8 mouse cellular contexts compared by ENCODE assay signal in the genomic region with DNA sequence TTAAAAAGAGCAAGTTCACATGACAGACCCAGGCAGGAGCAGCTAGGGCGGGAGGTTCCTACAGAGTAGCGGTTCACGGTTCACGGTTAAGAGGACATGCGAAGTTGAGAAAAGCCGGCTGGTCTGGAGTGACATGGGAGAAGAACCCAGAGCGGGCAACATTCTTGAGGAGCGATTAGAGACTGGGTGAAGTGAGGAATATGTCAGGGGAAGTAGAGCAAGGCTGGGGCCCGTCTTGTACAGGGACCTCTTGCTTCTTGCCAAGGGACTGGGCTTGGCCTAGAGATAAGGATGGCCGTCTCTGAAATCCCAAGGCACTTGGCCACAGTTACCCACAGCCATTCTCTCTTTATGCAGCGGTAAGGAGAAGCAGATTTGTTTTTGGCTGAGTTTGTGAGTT. TPM values are rescaled to one million over a fixed set of nuclear protein-coding genes. Genes with fewer than 3 reads are reported as not detected.
A peak's percentile ranks its signal among the peaks of the same experiment; 100 is the strongest.
DNase-seq lines count a peak whose midpoint lies in the region; ATAC-seq and TF ChIP-seq lines count a peak whose summit lies in the region.

No protein-coding gene starts in this region.

- DNase-seq in lung, adult 2 months, result no peak
- DNase-seq in lung, postnatal 25 days (ENCODE audit: low spot score), result no peak
- DNase-seq in liver, result peak; percentile 66
- DNase-seq in right cerebral cortex, postnatal 25 days, result no peak
- DNase-seq in layer of hippocampus, adult 8-10 months (ENCODE audit: low spot score in 2 of 2), result no peak
- no peak for DNase-seq in cerebellum, adult 9-11 months

- peak overlapping the region; percentile 83 for H3K4me2 ChIP-seq in forebrain, embryonic 13.5 days
- H3K4me2 ChIP-seq in stomach, embryonic 14.5 days (replicated peaks; ENCODE audit: low read depth, low read length), result peak overlapping the region; percentile 82

- no peaks in the 10 kb centered on the region for H3K27me3 ChIP-seq in forebrain, embryonic 13.5 days
- no peaks in the 10 kb centered on the region for H3K27me3 ChIP-seq in stomach, embryonic 14.5 days (ENCODE audit: control insufficient read depth, insufficient read depth, low read length)

- no peak for TF ChIP-seq CTCF in lung, adult 2 months (IDR thresholded peaks at IDR 0.05; ENCODE audit: insufficient read depth, low read length)

- 53% methylated on average over 11 of the region's 11 CpGs for WGBS in lung, adult 2 months
- 58% methylated on average over 11 of the region's 11 CpGs for WGBS in forebrain, embryonic 13.5 days
- WGBS in stomach, embryonic 14.5 days, result 22% methylated on average over 11 of the region's 11 CpGs

- H3K4me3 ChIP-seq in lung, adult 2 months (replicated peaks; ENCODE audit: extremely low read depth, low read depth, low read length), result peak overlapping the region; percentile 41
- peak overlapping the region; percentile 63 for H3K4me3 ChIP-seq in forebrain, embryonic 13.5 days
- peak overlapping the region; percentile 82 for H3K4me3 ChIP-seq in stomach, embryonic 14.5 days (ENCODE audit: low read depth, low read length)

- peaks cover 21% of the 10 kb centered on the region for H3K36me3 ChIP-seq in forebrain, embryonic 13.5 days (ENCODE audit: poor library complexity, severe bottlenecking)
- peaks cover 3% of the 10 kb centered on the region for H3K36me3 ChIP-seq in stomach, embryonic 14.5 days (ENCODE audit: control insufficient read depth, insufficient read depth, low read length)

- ATAC-seq in forebrain, embryonic 13.5 days, result no peak
- no peak for ATAC-seq in stomach, embryonic 14.5 days (ENCODE audit: insufficient number of reproducible peaks, insufficient read depth, low FRiP score, low read depth)

- no peaks in the 10 kb centered on the region for H3K9me3 ChIP-seq in forebrain, embryonic 13.5 days (replicated peaks)
- no peaks in the 10 kb centered on the region for H3K9me3 ChIP-seq in stomach, embryonic 14.5 days (ENCODE audit: control insufficient read depth, low read depth, low read length)

- H3K27ac ChIP-seq in forebrain, embryonic 13.5 days, result no peak overlapping the region
- H3K27ac ChIP-seq in stomach, embryonic 14.5 days (ENCODE audit: low read length), result peak overlapping the region; percentile 28; the same call in 1 of the 2 replicates

- H3K9ac ChIP-seq in forebrain, embryonic 13.5 days, result peak overlapping the region; percentile 94
- H3K9ac ChIP-seq in stomach, embryonic 14.5 days (replicated peaks; ENCODE audit: low read depth, low read length), result peak overlapping the region; percentile 87; the same call in 1 of the 2 replicates

- H3K4me1 ChIP-seq in lung, adult 2 months (ENCODE audit: control insufficient read depth, insufficient read depth, low read length), result peaks cover 5% of the 10 kb centered on the region
- H3K4me1 ChIP-seq in forebrain, embryonic 13.5 days, result peaks cover 36% of the 10 kb centered on the region
- H3K4me1 ChIP-seq in stomach, embryonic 14.5 days (ENCODE audit: control insufficient read depth, insufficient read depth, low read length), result peaks cover 10% of the 10 kb centered on the region

- TF ChIP-seq POLR2A in lung, adult 2 months (IDR thresholded peaks at IDR 0.05; ENCODE audit: borderline replicate concordance, extremely low read depth, low read depth, low read length), result no peak

RNA-seq across cellular contexts. Expression of a gene that starts 1.8 kb away (rescaled TPM):
- polyA plus RNA-seq in lung, adult 2 months (2012; rRNA removed), result 116 TPM in 2 replicates
- polyA plus RNA-seq in forebrain, embryonic 13.5 days (2015; fragmentation: Nextera tagmentation; extraction: Ambion mirVana), result 92.3 and 95.1 TPM in 2 replicates
- polyA plus RNA-seq in stomach, embryonic 14.5 days (2014; fragmentation: Nextera tagmentation; extraction: Ambion mirVana), result 74.0 and 77.2 TPM in 2 replicates
- 1 to 10 TPM; 3.7 to 6.5 (median 5.1) TPM for total RNA-seq in layer of hippocampus, adult 8-10 months (2022)
